Mouse (Mus musculus) embryo, embryonic 10 days (tissue): ENCODE results near the gene Lipa.
A peak's percentile ranks its signal among the peaks of the same experiment; 100 is the strongest.

ENCODE experiments used
- DNase-seq: peaks from one replicate; pipeline ENCODE4 v3.0.0-alpha.2; 2015; ENCODE audit warnings: low spot score

The Lipa gene

DNA sequence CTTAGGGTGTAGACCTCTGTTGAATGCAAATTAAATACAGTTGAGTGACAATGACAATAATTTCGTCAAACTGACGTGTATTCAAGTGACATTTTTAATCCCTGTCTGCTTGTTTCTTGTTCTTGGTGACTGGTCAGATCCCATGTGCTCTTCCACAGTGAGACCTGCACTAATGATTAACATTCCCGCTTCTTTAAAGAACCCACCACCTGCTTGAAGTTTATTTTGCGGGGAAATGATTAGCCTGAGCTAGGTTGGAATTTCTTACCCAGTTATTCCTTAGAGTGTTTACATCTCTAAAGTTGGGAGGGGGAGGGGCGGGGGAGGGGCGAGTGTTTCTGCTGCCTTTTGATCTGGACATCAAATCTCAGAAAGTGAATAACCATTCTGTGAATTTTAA lies 59.1 kb downstream of the Lipa start:
- no peak for DNase-seq

GRCm38 (mm10) chr19:34464453-34464852 lies 62.8 kb downstream of the Lipa start:
- no peak for DNase-seq

- no peak for DNase-seq
Observed at GRCm38 (mm10) chr19:34461451-34462019, 65.7 kb downstream of the Lipa start.

- DNase-seq, result no peak
Observed at GRCm38 (mm10) chr19:34450784-34451370, 76.4 kb downstream of the Lipa start.

DNA sequence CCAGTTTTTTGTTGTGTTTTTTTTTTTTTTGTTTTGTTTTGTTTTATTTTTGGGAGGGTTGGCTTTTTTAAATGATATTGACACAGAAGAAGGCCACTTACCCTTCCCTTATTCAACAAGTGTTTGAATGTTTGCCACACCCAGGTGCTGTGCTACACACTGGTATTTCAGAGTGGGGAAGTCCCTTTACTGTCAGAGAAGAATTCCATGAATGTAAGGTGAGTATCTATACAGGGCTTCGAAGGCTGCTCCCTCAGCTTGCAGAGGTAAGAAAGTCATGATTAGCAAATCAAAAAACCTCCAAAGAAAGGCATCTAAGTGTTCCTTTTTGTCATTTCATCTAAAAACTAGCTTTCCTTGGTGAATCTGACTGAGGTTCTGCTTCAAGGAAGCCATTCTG lies 78.4 kb downstream of the Lipa start:
- DNase-seq, result no peak

DNA sequence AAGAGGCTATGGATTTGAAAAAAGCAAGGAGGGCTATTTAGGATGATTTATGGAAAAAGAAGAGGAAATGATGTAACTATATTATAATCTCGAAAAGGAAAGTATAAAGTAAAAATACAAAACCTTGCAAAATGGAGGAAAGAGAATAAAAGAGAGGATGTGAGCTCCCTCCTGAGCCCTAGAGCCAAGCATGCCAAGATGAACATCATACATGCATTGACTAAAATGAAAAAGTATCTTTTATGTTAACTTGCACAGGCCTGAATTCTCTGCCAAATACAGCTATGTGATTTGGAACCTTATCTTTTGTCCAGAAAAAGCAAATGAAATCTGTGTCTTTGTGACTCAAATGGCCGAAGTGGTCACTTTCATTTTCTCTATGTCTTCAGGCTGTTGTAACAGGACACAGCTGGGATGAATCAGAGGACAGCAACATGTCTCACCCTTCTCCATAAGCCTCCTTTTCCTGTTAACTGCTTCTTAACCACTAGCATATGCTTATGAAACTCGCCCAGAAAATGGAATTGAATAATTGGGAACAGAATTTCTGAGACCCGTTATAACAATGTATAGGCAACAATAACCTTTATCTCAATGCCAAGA lies 81.8 kb downstream of the Lipa start:
- peak; percentile 45 for DNase-seq

- DNase-seq, result no peak
Observed at GRCm38 (mm10) chr19:34444785-34445184, 82.5 kb downstream of the Lipa start.
